Mouse (Mus musculus) thymus, adult 2 months (tissue): ENCODE measurements around the gene Eif2b5.

Experiments
- CTCF ChIP-seq: fragments of 200-500 bp; IDR thresholded peaks from 2 replicates; pipeline ENCODE4 v1.5.1; 2012; ENCODE audit warnings: mild to moderate bottlenecking, control low read depth, low read length, moderate library complexity, borderline replicate concordance; ENCODE audit not compliant: control insufficient read depth, poor library complexity, insufficient read depth; ENCODE audit errors: extremely low read depth
- POLR2A ChIP-seq: fragments of 200-500 bp; IDR thresholded peaks from 2 replicates; pipeline ENCODE4 v1.6.1; 2012; ENCODE audit warnings: mild to moderate bottlenecking, low read length, control low read depth, moderate library complexity; ENCODE audit not compliant: control insufficient read depth, poor library complexity, insufficient read depth; ENCODE audit errors: extremely low read depth

DNA sequence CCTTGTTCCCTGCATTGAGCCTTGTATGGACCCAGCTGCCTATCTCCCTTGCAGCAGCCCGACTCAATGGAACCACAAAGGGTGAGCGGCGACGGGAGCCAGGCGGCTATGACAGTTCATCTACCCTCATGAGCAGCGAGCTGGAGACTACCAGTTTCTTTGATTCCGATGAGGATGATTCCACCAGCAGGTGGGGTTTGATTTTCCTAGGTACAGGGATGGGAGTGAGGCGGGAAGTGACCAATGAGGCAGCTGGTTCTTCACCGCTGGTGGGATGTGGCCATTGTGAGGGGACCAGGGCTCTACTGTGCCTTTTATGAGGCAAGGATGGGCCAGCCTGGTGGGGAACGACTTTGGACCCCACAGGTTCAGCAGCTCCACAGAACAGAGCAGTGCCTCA lies 25.3 kb downstream of the Eif2b5 start:
- no peak for TF ChIP-seq CTCF
- no peak for TF ChIP-seq POLR2A
